Mouse (Mus musculus) cortical plate, adult 2 months (tissue): ENCODE data around the gene Armc2.

Experiments used
- CTCF ChIP-seq: fragments of 200-500 bp; IDR thresholded peaks from 2 replicates; pipeline ENCODE4 v1.5.1; 2011; ENCODE audit warnings: mild to moderate bottlenecking, control low read depth, low read length; ENCODE audit not compliant: insufficient read depth; ENCODE audit errors: extremely low read depth
- POLR2A ChIP-seq: fragments of 200-500 bp; IDR thresholded peaks from 2 replicates; pipeline ENCODE4 v1.6.1; 2011; ENCODE audit warnings: mild to moderate bottlenecking, low read length, control low read depth; ENCODE audit not compliant: insufficient read depth; ENCODE audit errors: extremely low read depth

DNA sequence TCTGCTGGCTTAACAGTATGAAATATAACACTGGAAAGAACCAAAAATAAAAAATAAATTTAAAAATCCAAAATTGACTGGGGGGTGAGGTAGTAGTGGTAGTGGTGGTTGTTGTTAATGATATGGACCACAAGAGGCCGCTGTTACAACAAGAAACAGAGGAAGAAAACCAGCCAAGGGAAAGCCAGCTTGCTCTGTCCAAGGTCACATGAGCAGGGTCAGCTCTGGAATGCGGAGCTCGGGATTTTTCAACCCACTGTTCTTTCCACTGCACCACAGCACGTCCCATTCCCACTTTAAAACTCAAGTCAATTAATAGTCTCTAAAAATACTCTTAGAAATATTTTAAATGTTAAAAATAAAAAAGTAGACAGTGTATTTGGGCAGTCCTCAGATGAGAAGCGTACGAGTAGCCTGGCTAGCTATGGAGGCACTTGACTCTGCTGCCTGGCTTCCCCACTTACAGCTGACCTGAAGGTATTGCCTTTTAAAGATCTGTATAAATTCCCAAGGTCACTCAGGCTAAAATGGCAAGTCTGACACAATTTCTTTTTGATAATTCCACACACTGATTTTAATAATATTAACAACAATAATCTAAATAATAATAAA lies 37.4 kb downstream of the Armc2 start:
- TF ChIP-seq CTCF = peak; percentile 67
- no peak for TF ChIP-seq POLR2A
